In the genomic region with DNA sequence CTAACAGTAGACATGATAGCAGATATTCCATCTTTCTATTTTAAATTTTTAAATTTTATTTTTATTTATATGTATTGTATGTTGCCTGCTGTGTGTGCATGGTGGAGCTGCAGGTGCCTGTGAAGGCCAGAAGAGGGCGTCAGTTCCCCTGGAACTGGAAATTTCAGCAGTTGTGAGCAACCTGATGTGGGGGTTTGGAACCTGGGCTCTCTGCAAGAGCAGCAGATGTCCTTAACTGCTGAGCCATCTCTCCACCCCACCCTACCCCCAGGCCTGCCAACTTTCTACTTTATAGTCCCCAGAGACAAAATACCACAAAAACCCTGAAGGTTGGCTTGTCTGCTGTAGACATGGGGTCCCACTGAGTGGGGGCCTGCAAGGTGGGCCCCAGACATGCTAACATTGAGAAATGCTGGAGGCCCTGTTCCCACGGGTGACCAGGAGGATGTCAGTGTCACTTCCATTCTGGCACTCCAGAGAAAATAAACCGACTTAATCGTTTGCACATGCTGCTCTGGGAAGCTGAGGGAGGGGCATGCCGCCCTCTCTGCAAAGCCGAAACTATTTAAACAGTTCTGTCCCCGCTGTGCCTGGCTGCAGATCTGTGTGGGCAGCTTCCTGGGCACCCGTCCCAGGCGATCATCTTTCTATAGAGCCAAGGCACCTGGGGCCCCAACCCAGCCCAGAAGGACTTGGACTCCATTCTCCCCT, we compare ENCODE assay signal across 8 mouse cellular contexts. TPM values are rescaled to one million over a fixed set of nuclear protein-coding genes. Genes with fewer than 3 reads are reported as not detected.
DNase-seq lines count a peak whose midpoint lies in the region; ATAC-seq and TF ChIP-seq lines count a peak whose summit lies in the region.

No protein-coding gene starts in this region.

- 27% methylated on average over 9 of the region's 9 CpGs for WGBS in kidney, embryonic 16.5 days
- WGBS in intestine, postnatal 0 days = 24% methylated on average over 9 of the region's 9 CpGs

- peak overlapping the region; percentile 36; the same call in 1 of the 2 replicates for H3K27ac ChIP-seq in kidney, embryonic 16.5 days (ENCODE audit: low read length)
- H3K27ac ChIP-seq in left cerebral cortex, adult 2 months = peak overlapping the region; percentile 58
- no peak overlapping the region for H3K27ac ChIP-seq in intestine, postnatal 0 days (ENCODE audit: low read depth, low read length)

- no peak overlapping the region for H3K4me2 ChIP-seq in kidney, embryonic 16.5 days (replicated peaks; ENCODE audit: low read depth, low read length)
- H3K4me2 ChIP-seq in intestine, postnatal 0 days (replicated peaks; ENCODE audit: low read depth) = no peak overlapping the region

- ATAC-seq in kidney, embryonic 16.5 days (ENCODE audit: low FRiP score, low TSS enrichment) = 0 out of 2 replicates have a peak, but pooled peaks have one; percentile 19
- no peak for ATAC-seq in intestine, postnatal 0 days

- H3K27me3 ChIP-seq in kidney, embryonic 16.5 days (ENCODE audit: insufficient read depth, low read length) = no peaks in the 10 kb centered on the region
- no peaks in the 10 kb centered on the region for H3K27me3 ChIP-seq in intestine, postnatal 0 days (replicated peaks; ENCODE audit: control insufficient read depth, insufficient read depth, low read length)

- H3K9ac ChIP-seq in kidney, embryonic 16.5 days (replicated peaks; ENCODE audit: low read length) = no peak overlapping the region
- no peak overlapping the region for H3K9ac ChIP-seq in intestine, postnatal 0 days (ENCODE audit: low read depth, low read length)

- intact Hi-C loops in left cerebral cortex, adult 2 months (cut with DNase I) = no loop called here

- 0 out of 2 replicates have a peak, but pooled peaks cover 6% of the 10 kb centered on the region for H3K4me1 ChIP-seq in kidney, embryonic 16.5 days (ENCODE audit: insufficient read depth, low read length)
- H3K4me1 ChIP-seq in intestine, postnatal 0 days (replicated peaks; ENCODE audit: control insufficient read depth, insufficient read depth, low read length) = no peaks in the 10 kb centered on the region

- DNase-seq in kidney, adult 9 months = no peak
- DNase-seq in cerebellum, adult 9-10 months = peak; percentile 62
- peak; percentile 36 to 42 for DNase-seq in frontal cortex, postnatal 14 days (ENCODE audit: low spot score in 2 of 2)
- peak; percentile 47 to 71 for DNase-seq in left cerebral cortex, adult 2 months (ENCODE audit: extremely low spot score in 1 of 2, low spot score in 2 of 2)
- peak; percentile 70 for DNase-seq in right cerebral cortex, postnatal 25 days
- no peak for DNase-seq in spleen, adult 12 weeks (ENCODE audit: low spot score)

- peaks cover 5% of the 10 kb centered on the region; the same call in 1 of the 2 replicates for H3K9me3 ChIP-seq in kidney, embryonic 16.5 days (ENCODE audit: low read length)
- H3K9me3 ChIP-seq in intestine, postnatal 0 days (ENCODE audit: control insufficient read depth) = no peaks in the 10 kb centered on the region

- peak; percentile 45 for TF ChIP-seq CTCF in left cerebral cortex, adult 2 months (IDR thresholded peaks at IDR 0.05)
- TF ChIP-seq CTCF in intestine, postnatal 0 days (IDR thresholded peaks at IDR 0.05; ENCODE audit: low read depth) = no peak

- H3K36me3 ChIP-seq in kidney, embryonic 16.5 days (ENCODE audit: insufficient read depth, low read length) = no peaks in the 10 kb centered on the region
- no peaks in the 10 kb centered on the region for H3K36me3 ChIP-seq in intestine, postnatal 0 days (ENCODE audit: control insufficient read depth, insufficient read depth)

- no peak overlapping the region for H3K4me3 ChIP-seq in kidney, embryonic 16.5 days (ENCODE audit: low read length)
- H3K4me3 ChIP-seq in left cerebral cortex, adult 2 months = no peak overlapping the region
- no peak overlapping the region for H3K4me3 ChIP-seq in intestine, postnatal 0 days (ENCODE audit: low read depth, low read length)

RNA-seq across cellular contexts. Expression of gene Ptges, which starts 44.1 kb away (rescaled TPM):
- 19.1 and 25.2 TPM in 2 replicates for polyA plus RNA-seq in kidney, embryonic 16.5 days (2015; fragmentation: Nextera tagmentation; extraction: Ambion mirVana)
- 1 to 10 TPM; 5.1 to 6.9 TPM for total RNA-seq in left cerebral cortex, adult 2 months (2021)
- 2.8 and 3.6 TPM in 2 replicates for polyA plus RNA-seq in intestine, postnatal 0 days (2015; fragmentation: Nextera tagmentation; extraction: Ambion mirVana)

RNA-seq across cellular contexts. Expression of gene Prrx2, which starts 50.8 kb away (rescaled TPM):
- polyA plus RNA-seq in kidney, embryonic 16.5 days (2015; fragmentation: Nextera tagmentation; extraction: Ambion mirVana) = 7.7 and 8.0 TPM in 2 replicates
- total RNA-seq in left cerebral cortex, adult 2 months (2021) = 1 to 10 TPM; 1.5 to 1.7 TPM
- polyA plus RNA-seq in intestine, postnatal 0 days (2015; fragmentation: Nextera tagmentation; extraction: Ambion mirVana) = 0.64 and 0.74 TPM in 2 replicates

RNA-seq across cellular contexts. Expression of gene Asb6, which starts 55.5 kb away (rescaled TPM):
- polyA plus RNA-seq in kidney, embryonic 16.5 days (2015; fragmentation: Nextera tagmentation; extraction: Ambion mirVana) = 39.0 and 42.7 TPM in 2 replicates
- total RNA-seq in left cerebral cortex, adult 2 months (2021) = 10 to 100 TPM; 35.4 to 40.5 TPM
- 12.9 and 13.0 TPM in 2 replicates for polyA plus RNA-seq in intestine, postnatal 0 days (2015; fragmentation: Nextera tagmentation; extraction: Ambion mirVana)

Comparison
In these comparisons a context has a peak if more than half of its experiments do, and no peak if none do; other contexts are left out.
1. DNase-seq: peak in cerebellum, adult 9-10 months (single experiment), frontal cortex, postnatal 14 days (2 of 2), left cerebral cortex, adult 2 months (2 of 2) and right cerebral cortex, postnatal 25 days (single experiment); none in kidney, adult 9 months (single experiment) and spleen, adult 12 weeks (single experiment).